Mouse (Mus musculus) ES-Bruce4 (cell line): ENCODE measurements around the gene Ddx23. TPM values are rescaled to one million over a fixed set of nuclear protein-coding genes. Genes with fewer than 3 reads are reported as not detected.

Experiments used
- H3K27ac ChIP-seq: 2 replicates; pipeline ENCODE4 v1.5.1; 2012; ENCODE audit warnings: low read length, inconsistent platforms; ENCODE audit not compliant: insufficient read depth
- H3K27me3 ChIP-seq: 2 replicates; pipeline ENCODE4 v1.6.1; 2012; ENCODE audit warnings: mild to moderate bottlenecking, low read length, inconsistent platforms; ENCODE audit not compliant: control insufficient read depth, poor library complexity, insufficient read depth, severe bottlenecking
- H3K36me3 ChIP-seq: 2 replicates; pipeline ENCODE4 v1.6.1; 2012; ENCODE audit warnings: inconsistent platforms, mild to moderate bottlenecking, low read length, moderate library complexity; ENCODE audit not compliant: control insufficient read depth, poor library complexity, insufficient read depth, severe bottlenecking
- H3K4me1 ChIP-seq: one replicate; pipeline ENCODE4 v1.8.1; 2011; ENCODE audit warnings: low read length; ENCODE audit not compliant: control insufficient read depth, insufficient read depth
- H3K4me3 ChIP-seq: 2 replicates; pipeline ENCODE4 v1.5.1; 2011; ENCODE audit warnings: low read depth, mild to moderate bottlenecking, low read length
- H3K9ac ChIP-seq: 2 replicates; pipeline ENCODE4 v1.6.1; 2012; ENCODE audit warnings: low read depth, mild to moderate bottlenecking, inconsistent platforms; ENCODE audit not compliant: poor library complexity, severe bottlenecking
- H3K9me3 ChIP-seq: replicated peaks from 2 replicates; pipeline ENCODE4 v1.6.1; 2012; ENCODE audit warnings: mild to moderate bottlenecking, low read length, inconsistent platforms; ENCODE audit not compliant: control insufficient read depth, poor library complexity, insufficient read depth, severe bottlenecking
- CTCF ChIP-seq: IDR thresholded peaks from one replicate; pipeline ENCODE4 v1.8.1; 2011; ENCODE audit warnings: low read depth, low read length
- EP300 ChIP-seq: IDR thresholded peaks from 2 replicates; pipeline ENCODE4 v1.6.1; 2011; ENCODE audit warnings: low read depth, low read length; ENCODE audit not compliant: insufficient read depth
- POLR2A ChIP-seq: IDR thresholded peaks from one replicate; pipeline ENCODE4 v1.8.1; 2011; ENCODE audit warnings: low read length; ENCODE audit not compliant: insufficient read depth
- polyA plus RNA-seq: library from polyadenylated mRNA; stranded (reverse); fragments of >200 nt; gene quantifications from 2 replicates; pipeline ENCODE4 v1.2.4, GENCODE M21; 2011; ENCODE audit warnings: low read depth; ENCODE audit not compliant: missing spikeins, insufficient read depth, insufficient read length

The Ddx23 gene
- polyA plus RNA-seq, 1 experiment, result 121 TPM

DNA sequence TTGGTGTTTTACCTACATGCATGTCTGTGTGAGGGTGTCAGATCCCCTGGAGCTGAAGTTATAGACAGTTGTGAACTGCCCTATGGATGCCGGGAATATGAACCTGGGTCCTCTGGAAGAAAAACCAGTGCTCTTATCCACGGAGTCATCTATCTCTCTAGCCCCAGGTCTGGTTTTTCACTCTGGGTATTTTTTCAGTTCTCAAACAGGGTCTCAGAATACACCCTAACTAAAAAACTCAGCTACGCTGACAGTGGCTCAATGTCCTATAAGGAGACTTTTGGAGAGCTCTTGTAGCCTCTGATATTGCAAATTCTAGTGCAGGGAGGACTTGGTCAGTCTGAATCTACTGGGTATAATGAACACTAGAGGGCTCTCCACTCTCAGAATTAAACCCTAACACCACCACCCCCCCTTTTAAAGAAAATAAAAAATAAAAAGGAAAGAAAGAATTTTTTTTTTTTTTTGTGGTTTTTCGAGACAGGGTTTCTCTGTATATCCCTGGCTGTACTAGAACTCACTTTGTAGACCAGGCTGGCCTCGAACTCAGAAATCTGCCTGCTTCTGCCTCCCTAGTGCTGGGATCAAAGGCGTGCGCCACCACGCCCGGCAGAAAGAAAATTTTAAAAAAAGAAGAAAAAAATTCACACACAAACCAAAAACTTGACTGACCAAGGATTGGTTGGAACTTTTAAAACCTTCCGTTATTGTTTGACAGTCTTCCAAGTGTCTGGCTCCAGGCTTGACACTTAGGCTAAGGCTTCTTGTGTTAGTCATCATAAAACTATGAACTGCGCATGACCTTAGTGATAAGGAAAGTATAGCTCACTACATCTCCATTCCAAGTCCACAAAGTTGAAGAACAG, 1.6 kb upstream of the Ddx23 start:
- Histone ChIP-seq H3K27ac (no peak overlapping the region), H3K4me3 (no peak overlapping the region), H3K36me3 (no peaks in the 10 kb centered on the region), H3K9ac (no peak overlapping the region), H3K9me3 (no peaks in the 10 kb centered on the region), H3K4me1 (no peaks in the 10 kb centered on the region), H3K27me3 (no peaks in the 10 kb centered on the region)
- TF ChIP-seq EP300, result no peak
- no peak for TF ChIP-seq CTCF
- no peak for TF ChIP-seq POLR2A

DNA sequence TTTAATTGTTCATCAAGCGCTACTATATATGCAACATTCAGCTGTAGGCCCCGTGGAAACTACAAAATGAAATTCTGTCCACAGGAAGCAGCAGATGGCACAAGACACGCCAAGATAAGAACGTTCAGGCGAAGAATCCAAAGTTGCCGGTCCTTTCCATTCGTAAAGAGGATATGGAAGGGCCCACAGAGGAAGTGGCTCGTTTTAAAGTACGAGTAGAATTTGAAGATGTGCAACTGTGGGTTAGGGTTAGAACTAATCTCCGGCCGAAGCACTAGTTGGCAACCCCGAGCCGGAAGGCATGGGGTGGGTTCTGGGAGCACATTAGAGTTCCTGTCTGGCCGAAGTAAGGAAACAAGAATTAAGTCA, 512 bp downstream of the Ddx23 start:
- H3K4me1 ChIP-seq, result no peaks in the 10 kb centered on the region
- TF ChIP-seq POLR2A (no peak), CTCF (no peak), EP300 (no peak)
- no peaks in the 10 kb centered on the region for H3K9me3 ChIP-seq
- no peaks in the 10 kb centered on the region for H3K27me3 ChIP-seq
- H3K4me3 ChIP-seq, result peak overlapping the region; percentile 96
- H3K27ac ChIP-seq, result no peak overlapping the region
- peaks cover 4% of the 10 kb centered on the region; the same call in 1 of the 2 replicates for H3K36me3 ChIP-seq
- H3K9ac ChIP-seq, result peak overlapping the region; percentile 93

DNA sequence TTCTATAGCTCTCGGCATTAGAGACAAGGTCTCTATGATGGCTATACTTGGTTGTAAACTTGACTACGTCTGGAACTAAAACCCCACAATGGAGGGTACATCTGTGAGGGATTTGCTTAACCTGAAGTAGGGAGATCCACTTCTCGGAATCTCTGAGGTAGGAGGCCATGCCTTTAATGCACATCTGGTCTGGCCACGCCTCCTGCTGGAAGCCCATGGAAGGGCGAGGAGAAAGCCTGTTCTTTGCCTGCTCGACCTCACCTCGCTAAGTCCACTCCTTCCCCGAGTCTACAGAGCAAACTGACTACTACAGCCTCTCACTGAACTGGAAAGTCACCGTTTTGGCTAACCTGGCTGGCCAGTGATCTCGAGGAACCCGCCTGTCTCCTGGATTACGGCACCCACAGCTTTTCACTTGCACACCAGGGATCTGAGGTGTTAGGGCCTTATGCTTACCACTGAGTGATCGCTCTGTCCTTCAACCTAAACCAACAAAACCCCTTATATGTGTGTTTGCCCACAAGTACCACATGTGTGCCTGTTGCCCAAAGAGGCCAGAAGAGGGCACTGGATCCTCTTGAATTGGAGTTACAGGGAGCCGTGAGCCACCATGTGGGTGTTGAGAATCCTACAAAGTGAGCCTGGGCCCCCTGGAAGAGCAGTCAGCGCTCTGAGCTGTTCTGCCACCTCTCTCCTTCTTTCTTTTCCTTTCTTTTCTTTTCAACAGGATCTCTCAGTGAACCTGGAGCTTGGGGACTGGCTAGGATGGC, 5.5 kb downstream of the Ddx23 start:
- Histone ChIP-seq H3K36me3 (peaks cover 23% of the 10 kb centered on the region), H3K9me3 (no peaks in the 10 kb centered on the region), H3K4me3 (no peak overlapping the region)

DNA sequence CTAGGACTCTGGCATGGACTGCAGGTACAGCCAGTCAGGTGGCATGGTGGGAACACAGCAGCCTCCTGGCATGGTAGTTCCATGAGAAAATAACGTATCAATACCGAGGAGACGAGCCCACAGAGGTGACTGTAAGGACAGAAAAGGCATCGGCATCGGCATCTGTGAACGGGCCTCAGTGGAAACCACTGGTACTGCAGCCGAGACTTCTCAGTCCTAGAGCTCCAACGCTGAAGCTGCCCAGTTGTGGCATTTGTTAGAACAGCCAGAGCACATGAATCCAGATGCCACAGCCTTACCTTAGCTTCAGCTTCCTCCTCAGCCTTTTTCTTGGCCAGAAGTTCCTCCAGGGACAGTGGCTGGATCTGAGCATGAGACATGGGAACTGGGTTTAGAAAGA, 10.5 kb downstream of the Ddx23 start:
- H3K4me3 ChIP-seq, result no peak overlapping the region
- H3K9me3 ChIP-seq, result no peaks in the 10 kb centered on the region
- no peaks in the 10 kb centered on the region for H3K27me3 ChIP-seq
- no peak overlapping the region for H3K9ac ChIP-seq
- peaks cover 54% of the 10 kb centered on the region for H3K36me3 ChIP-seq
- no peak overlapping the region for H3K27ac ChIP-seq
- no peak for TF ChIP-seq EP300
- no peak for TF ChIP-seq CTCF
- TF ChIP-seq POLR2A, result no peak
- no peaks in the 10 kb centered on the region for H3K4me1 ChIP-seq

More for the DNA sequence above, 5.5 kb downstream of the Ddx23 start:
- H3K4me1 ChIP-seq, result no peaks in the 10 kb centered on the region
- no peak overlapping the region for H3K9ac ChIP-seq
- no peak overlapping the region for H3K27ac ChIP-seq
- no peaks in the 10 kb centered on the region for H3K27me3 ChIP-seq
- TF ChIP-seq POLR2A (no peak), CTCF (peak; percentile 47)

DNA sequence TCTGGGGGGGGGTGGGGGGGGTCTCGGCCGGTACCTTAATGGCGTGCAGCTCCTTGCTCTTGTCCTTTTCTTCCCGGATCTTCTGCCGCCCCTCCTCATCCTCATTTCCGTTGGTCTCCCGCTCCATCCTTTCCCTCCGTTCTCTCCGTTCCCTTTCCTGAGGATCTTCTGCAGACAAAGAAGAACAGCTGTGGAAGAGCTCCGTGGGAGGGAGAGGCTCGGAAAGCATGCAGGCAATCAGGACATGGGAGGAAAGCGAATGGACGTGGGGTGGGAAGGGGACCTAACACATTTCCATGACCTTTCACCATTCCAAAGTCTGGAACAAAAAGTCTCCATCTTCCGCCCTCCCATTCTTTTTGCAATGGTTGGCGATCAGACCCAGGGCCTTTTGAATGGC, 11.3 kb downstream of the Ddx23 start:
- Histone ChIP-seq H3K27ac (no peak overlapping the region), H3K9ac (no peak overlapping the region), H3K9me3 (no peaks in the 10 kb centered on the region), H3K27me3 (no peaks in the 10 kb centered on the region), H3K36me3 (peaks cover 60% of the 10 kb centered on the region), H3K4me3 (no peak overlapping the region), H3K4me1 (no peaks in the 10 kb centered on the region)
- no peak for TF ChIP-seq POLR2A

DNA sequence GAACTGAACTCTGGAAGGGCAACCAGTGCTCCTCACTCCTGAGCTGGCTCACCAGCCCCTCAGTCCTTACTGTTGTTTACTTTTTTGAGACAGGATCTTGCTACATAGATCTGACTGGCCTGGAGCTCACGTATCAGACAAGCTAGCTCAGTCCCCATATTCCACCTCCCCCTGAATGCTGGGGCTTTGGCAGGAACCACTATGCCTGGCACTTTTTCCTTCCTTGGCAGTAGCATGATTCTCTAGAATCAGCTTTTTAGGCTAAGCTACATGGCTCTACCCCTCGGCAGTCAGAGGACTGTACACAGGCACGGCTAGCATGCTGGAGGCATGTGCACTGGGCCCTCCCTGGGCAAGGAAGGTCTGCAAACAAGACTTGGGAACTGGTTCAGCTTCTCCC, 14.6 kb downstream of the Ddx23 start:
- Histone ChIP-seq H3K9me3 (no peaks in the 10 kb centered on the region), H3K4me1 (no peaks in the 10 kb centered on the region), H3K4me3 (no peak overlapping the region), H3K9ac (no peak overlapping the region), H3K27me3 (no peaks in the 10 kb centered on the region), H3K36me3 (peaks cover 57% of the 10 kb centered on the region), H3K27ac (no peak overlapping the region)
- no peak for TF ChIP-seq EP300
- no peak for TF ChIP-seq CTCF
- no peak for TF ChIP-seq POLR2A
